Mouse (Mus musculus) hindbrain, embryonic 16.5 days (tissue): ENCODE results near the gene Rmdn2. TPM values are rescaled to one million over a fixed set of nuclear protein-coding genes. Genes with fewer than 3 reads are reported as not detected.

Source experiments
- ATAC-seq: fragments of 200-750 bp; cut with Nextera tagmentation; 2 replicates; pipeline ENCODE4 v1.8.0; 2017; ENCODE audit warnings: moderate TSS enrichment, moderate library complexity
- H3K27ac ChIP-seq: fragments of 300-500 bp; sonication (generic); 2 replicates; pipeline ENCODE4 v1.5.1; 2014; ENCODE audit warnings: low read depth, mild to moderate bottlenecking, control low read depth, low read length, moderate library complexity
- H3K27me3 ChIP-seq: fragments of 300-500 bp; sonication (generic); replicated peaks from 2 replicates; pipeline ENCODE4 v1.6.1; 2014; ENCODE audit warnings: low read length; ENCODE audit not compliant: control insufficient read depth, insufficient read depth
- H3K36me3 ChIP-seq: fragments of 300-500 bp; sonication (generic); 2 replicates; pipeline ENCODE4 v1.6.1; 2014; ENCODE audit warnings: mild to moderate bottlenecking, low read length, moderate library complexity, mixed read lengths; ENCODE audit not compliant: control insufficient read depth, insufficient read depth
- H3K4me1 ChIP-seq: fragments of 300-500 bp; sonication (generic); 2 replicates; pipeline ENCODE4 v1.6.1; 2014; ENCODE audit warnings: low read depth, low read length; ENCODE audit not compliant: control insufficient read depth, insufficient read depth
- H3K4me2 ChIP-seq: fragments of 300-500 bp; sonication (generic); 2 replicates; pipeline ENCODE4 v1.6.1; 2014; ENCODE audit warnings: mild to moderate bottlenecking, low read length, control low read depth, moderate library complexity
- H3K4me3 ChIP-seq: fragments of 300-500 bp; sonication (generic); 2 replicates; pipeline ENCODE4 v1.5.1; 2014; ENCODE audit warnings: mild to moderate bottlenecking, low read length, control low read depth, moderate library complexity
- H3K9ac ChIP-seq: fragments of 300-500 bp; sonication (generic); 2 replicates; pipeline ENCODE4 v1.6.1; 2014; ENCODE audit warnings: low read depth, mild to moderate bottlenecking, control low read depth, low read length, moderate library complexity
- H3K9me3 ChIP-seq: fragments of 300-500 bp; sonication (generic); 2 replicates; pipeline ENCODE4 v1.6.1; 2014; ENCODE audit warnings: mild to moderate bottlenecking, low read length, moderate library complexity; ENCODE audit not compliant: control insufficient read depth
- WGBS: fragments of 180-500 bp; shearing (Covaris S2); extraction: QIAGEN DNeasy Blood & Tissue Kit; methylation state at CpG from one replicate; pipeline ENCODE4 v1.1.7; 2014; 5-methylcytosine and 5-hydroxymethylcytosine counted together
- polyA plus RNA-seq: library from polyadenylated mRNA; unstranded; fragments of >200 nt; fragmentation: Nextera tagmentation; extraction: Ambion mirVana; gene quantifications from 2 replicates; pipeline ENCODE4 v1.2.1, GENCODE M21; 2015

Gene Rmdn2
- polyA plus RNA-seq, result 9.6 and 11.1 TPM in 2 replicates

DNA sequence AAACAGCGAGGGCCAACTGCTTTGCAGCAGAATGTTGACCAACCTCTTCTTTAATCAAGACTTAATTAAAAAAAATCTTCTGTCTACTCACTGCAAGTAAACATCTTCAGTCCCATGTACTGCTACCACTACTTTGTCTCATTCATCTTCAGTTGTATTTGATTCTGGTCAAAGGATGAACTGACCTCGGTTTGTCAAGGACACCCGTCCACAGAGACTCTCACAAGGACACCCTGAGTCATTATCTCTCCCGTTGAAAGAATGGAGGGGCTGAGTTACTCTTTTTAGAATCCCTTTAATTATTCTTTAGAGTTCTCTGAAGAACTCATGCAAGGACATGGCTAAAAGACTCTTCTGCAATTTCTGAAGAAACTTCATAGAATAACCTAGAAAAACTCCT is at the start of gene Rmdn2:
TSS of gene Rmdn2 (plus strand) at position 319 of the 400 bp plus-strand sequence.
- ATAC-seq, result no peak
- H3K4me3 ChIP-seq, result no peak within 1 kb of the TSS
- H3K9me3 ChIP-seq, result no peaks in the 10 kb centered on the region
- no peaks in the 10 kb centered on the region; the same call in 1 of the 2 replicates for H3K4me1 ChIP-seq
- H3K4me2 ChIP-seq, result no peak within 1 kb of the TSS
- 83% methylated on average over 4 of the region's 4 CpGs for WGBS
- H3K27me3 ChIP-seq, result no peaks in the 10 kb centered on the region
- no peak within 1 kb of the TSS for H3K9ac ChIP-seq
- no peak within 1 kb of the TSS for H3K27ac ChIP-seq
- H3K36me3 ChIP-seq, result no peaks in the 10 kb centered on the region

DNA sequence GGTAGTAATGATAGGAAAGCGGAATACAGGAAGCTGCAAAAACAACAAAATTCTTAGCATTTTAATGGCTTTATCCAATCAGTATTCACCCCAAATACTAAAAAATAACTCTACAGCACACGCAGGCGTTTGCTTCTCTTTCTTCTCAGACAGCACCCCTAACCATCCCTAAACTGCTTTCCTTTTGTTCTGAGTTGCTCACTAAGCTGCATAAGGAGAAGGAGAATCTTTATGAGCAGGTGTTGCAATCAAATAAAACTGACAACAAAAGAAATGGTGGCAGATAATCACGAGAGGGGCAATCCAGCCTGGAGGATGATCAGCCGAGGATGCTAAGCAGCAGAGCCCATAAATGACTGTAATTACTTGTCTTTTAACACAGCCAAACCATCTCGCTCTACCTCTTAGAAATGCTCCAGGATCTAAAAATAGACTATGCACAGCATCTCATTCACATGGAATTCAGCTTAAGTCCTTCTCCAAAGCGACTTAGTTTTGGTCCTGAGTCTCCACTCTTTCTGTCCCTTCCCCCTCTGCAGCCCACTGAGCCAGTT is 48.5 kb upstream of the Rmdn2 start:
- no peak for ATAC-seq
- Histone ChIP-seq H3K4me1 (no peaks in the 10 kb centered on the region), H3K4me2 (no peak overlapping the region), H3K9me3 (peaks cover 7% of the 10 kb centered on the region), H3K36me3 (no peaks in the 10 kb centered on the region), H3K4me3 (no peak overlapping the region), H3K9ac (no peak overlapping the region), H3K27ac (no peak overlapping the region), H3K27me3 (no peaks in the 10 kb centered on the region)
- 66% methylated on average over 7 of the region's 7 CpGs for WGBS

GRCm38 (mm10) chr17:79563721-79564120 is 47.9 kb upstream of the Rmdn2 start:
- ATAC-seq, result no peak

DNA sequence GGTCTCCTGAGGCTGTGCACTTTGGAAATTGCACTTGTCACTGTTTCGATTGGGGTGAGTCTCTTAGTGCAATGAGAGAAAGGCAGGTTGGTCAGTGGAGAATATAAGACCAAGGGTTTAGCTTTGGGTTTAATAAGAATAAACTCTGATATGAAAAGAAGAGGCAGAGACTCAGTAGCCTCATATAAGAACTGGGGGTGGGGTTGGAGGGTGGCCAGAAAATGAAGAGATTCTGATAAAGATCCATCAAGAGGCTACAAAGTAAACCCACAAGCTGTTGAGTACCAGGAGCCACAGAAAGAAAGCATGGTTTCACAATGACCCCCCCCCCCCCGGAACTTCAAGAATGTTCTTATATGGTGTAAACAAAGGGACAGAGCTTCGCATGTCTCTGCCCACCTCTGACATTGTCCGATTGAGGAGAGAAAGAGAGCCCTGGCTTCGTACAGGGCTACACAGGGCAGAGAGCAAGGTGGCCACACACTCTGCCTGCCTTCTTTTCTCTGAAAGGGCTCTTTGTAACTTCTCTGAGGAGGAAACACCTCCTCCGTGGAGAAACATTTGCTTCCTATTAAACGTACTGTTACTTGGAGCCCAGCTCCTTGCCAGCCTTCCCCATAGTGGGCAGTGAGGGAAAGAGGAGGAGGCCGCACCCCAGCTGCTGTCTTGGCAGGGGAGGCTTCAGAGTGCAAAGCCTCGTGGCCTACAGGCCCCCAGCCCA is 46.3 kb upstream of the Rmdn2 start:
- ATAC-seq, result peak; percentile 88
- Histone ChIP-seq H3K9me3 (no peaks in the 10 kb centered on the region), H3K4me2 (no peak overlapping the region), H3K27me3 (no peaks in the 10 kb centered on the region), H3K9ac (no peak overlapping the region), H3K27ac (no peak overlapping the region), H3K36me3 (no peaks in the 10 kb centered on the region), H3K4me3 (no peak overlapping the region), H3K4me1 (no peaks in the 10 kb centered on the region)
- 45% methylated on average over 9 of the region's 9 CpGs for WGBS

More at GRCm38 (mm10) chr17:79563721-79564120, 47.9 kb upstream of the Rmdn2 start:
- Histone ChIP-seq H3K27me3 (no peaks in the 10 kb centered on the region), H3K4me1 (no peaks in the 10 kb centered on the region), H3K27ac (no peak overlapping the region), H3K9ac (no peak overlapping the region), H3K4me3 (no peak overlapping the region), H3K36me3 (no peaks in the 10 kb centered on the region), H3K9me3 (peaks cover 7% of the 10 kb centered on the region), H3K4me2 (no peak overlapping the region)
- WGBS, result 68% methylated on average over 2 of the region's 2 CpGs

- WGBS, result 81% methylated on average over 1 of the region's 1 CpGs
- Histone ChIP-seq H3K27ac (no peak overlapping the region), H3K4me1 (no peaks in the 10 kb centered on the region), H3K4me2 (no peak overlapping the region), H3K36me3 (no peaks in the 10 kb centered on the region), H3K9ac (no peak overlapping the region), H3K9me3 (no peaks in the 10 kb centered on the region), H3K27me3 (no peaks in the 10 kb centered on the region), H3K4me3 (no peak overlapping the region)
- peak; percentile 42; the same call in 1 of the 2 replicates for ATAC-seq
Measured at GRCm38 (mm10) chr17:79568401-79568800, 43.3 kb upstream of the Rmdn2 start.

- H3K36me3 ChIP-seq, result no peaks in the 10 kb centered on the region
- H3K4me3 ChIP-seq, result no peak overlapping the region
- H3K27ac ChIP-seq, result no peak overlapping the region
- H3K27me3 ChIP-seq, result no peaks in the 10 kb centered on the region
- no peak overlapping the region for H3K4me2 ChIP-seq
- WGBS, result 79% methylated on average over 7 of the region's 7 CpGs
- no peak for ATAC-seq
- no peak overlapping the region for H3K9ac ChIP-seq
- H3K9me3 ChIP-seq, result no peaks in the 10 kb centered on the region
- no peaks in the 10 kb centered on the region for H3K4me1 ChIP-seq
Measured at GRCm38 (mm10) chr17:79578328-79578727, 33.3 kb upstream of the Rmdn2 start.

DNA sequence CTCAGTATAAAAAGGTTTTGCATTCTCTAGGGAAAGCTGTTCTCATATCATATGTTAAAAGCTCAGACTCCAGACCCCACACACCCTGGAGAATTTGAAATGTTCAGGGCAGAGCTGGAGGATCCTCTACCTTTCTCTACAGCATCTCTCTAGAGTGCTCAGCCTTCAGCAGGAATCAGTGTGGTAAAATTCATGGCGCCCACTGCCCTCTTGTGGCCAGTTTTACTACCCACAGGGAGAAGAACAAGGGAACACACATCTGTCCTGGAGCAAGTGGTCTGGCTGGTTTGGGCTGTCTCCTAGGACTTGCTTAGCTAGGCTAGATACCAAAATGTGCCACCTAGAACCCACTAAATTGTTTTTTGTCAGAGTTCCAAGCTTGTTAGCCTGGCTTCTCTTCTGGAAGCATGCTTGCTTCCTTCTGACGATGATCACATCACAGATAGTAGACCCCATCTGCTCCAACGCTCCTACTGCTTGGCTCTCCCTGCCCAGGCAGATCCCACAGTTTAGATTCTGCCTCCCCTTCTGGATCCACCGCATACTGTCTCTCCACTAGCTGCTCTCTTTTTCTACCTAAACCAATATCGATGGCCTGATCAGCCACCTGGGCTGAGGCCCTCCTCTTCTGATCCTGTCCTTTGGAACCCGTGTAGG is 31.3 kb upstream of the Rmdn2 start:
- H3K4me3 ChIP-seq, result no peak overlapping the region
- H3K36me3 ChIP-seq, result no peaks in the 10 kb centered on the region
- 68% methylated on average over 6 of the region's 6 CpGs for WGBS
- H3K4me1 ChIP-seq, result no peaks in the 10 kb centered on the region
- H3K9me3 ChIP-seq, result no peaks in the 10 kb centered on the region
- H3K27ac ChIP-seq, result no peak overlapping the region
- ATAC-seq, result peak; percentile 89
- no peak overlapping the region for H3K4me2 ChIP-seq
- no peak overlapping the region for H3K9ac ChIP-seq
- no peaks in the 10 kb centered on the region for H3K27me3 ChIP-seq

DNA sequence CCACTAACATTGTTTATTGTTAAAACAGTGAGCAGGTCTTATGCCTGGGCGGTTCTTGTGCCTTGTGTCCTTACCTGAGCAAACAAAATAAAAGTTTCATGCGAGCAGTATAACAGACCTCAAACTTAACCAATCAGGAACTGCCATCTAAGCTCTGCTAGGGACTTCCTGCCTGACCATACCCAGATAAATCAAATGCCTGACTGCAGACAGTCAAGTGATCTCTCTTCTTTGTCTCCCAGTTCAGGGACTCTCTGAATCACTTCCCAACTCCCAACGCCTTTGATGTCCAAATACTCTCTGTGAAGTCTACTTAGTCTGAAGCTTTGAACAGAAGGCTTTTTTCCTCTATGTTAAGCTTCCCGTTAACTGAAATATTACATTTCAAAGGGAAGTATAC is 28.2 kb upstream of the Rmdn2 start:
- no peaks in the 10 kb centered on the region for H3K36me3 ChIP-seq
- no peaks in the 10 kb centered on the region for H3K9me3 ChIP-seq
- H3K4me1 ChIP-seq, result no peaks in the 10 kb centered on the region
- no peak overlapping the region for H3K9ac ChIP-seq
- WGBS, result 77% methylated on average over 4 of the region's 4 CpGs
- H3K4me3 ChIP-seq, result no peak overlapping the region
- H3K27ac ChIP-seq, result no peak overlapping the region
- H3K4me2 ChIP-seq, result no peak overlapping the region
- no peaks in the 10 kb centered on the region for H3K27me3 ChIP-seq
- ATAC-seq, result no peak

DNA sequence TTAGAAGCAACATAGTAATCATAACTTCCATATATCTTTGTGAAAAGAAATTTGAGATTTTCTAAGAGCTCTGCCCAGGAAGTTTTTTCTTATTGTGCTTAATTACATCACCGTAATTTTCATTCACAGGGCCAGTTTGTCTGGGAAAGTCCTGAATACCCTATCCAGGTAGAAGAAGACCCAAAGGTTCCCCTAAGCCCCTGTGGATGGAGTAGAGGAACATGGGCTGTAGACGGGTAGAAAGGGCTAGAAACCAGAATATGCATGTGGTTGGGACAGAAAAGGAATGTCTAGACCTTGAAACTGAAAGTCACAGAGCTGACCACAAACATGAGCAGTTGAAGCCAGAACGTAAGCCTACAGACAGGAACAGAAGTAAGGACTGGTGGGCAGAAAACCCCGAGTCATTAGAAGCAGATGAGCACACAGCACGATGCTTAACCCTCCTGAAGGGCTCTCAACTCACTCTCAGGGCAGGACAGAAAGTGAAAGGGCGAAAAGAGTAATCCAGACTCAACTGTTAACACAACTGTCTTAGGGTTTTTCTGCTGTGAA is 27.3 kb upstream of the Rmdn2 start:
- Histone ChIP-seq H3K4me3 (no peak overlapping the region), H3K9me3 (no peaks in the 10 kb centered on the region), H3K4me2 (no peak overlapping the region), H3K36me3 (no peaks in the 10 kb centered on the region), H3K9ac (no peak overlapping the region), H3K4me1 (no peaks in the 10 kb centered on the region), H3K27me3 (no peaks in the 10 kb centered on the region), H3K27ac (no peak overlapping the region)
- WGBS, result 84% methylated on average over 6 of the region's 6 CpGs
- no peak for ATAC-seq
